Mouse (Mus musculus) urinary bladder, postnatal 25 days (tissue): ENCODE results near the gene Ins1.

Experiments
- DNase-seq: peaks from one replicate; pipeline ENCODE4 v3.0.0; 2022; ENCODE audit warnings: low spot score

Ins1 gene

GRCm38 (mm10) chr19:52263997-52264396 lies at the start of gene Ins1:
Gene Ins1, plus strand, starts transcription at chr19:52264297.
- DNase-seq = no peak
